Mouse (Mus musculus) kidney, embryonic 14.5 days (tissue): ENCODE data around the gene Clip2. TPM values are rescaled to one million over a fixed set of nuclear protein-coding genes. Genes with fewer than 3 reads are reported as not detected.

Source experiments
- ATAC-seq: fragments of 200-750 bp; cut with Nextera tagmentation; 2 replicates; pipeline ENCODE4 v1.8.0; 2017; ENCODE audit warnings: moderate number of reproducible peaks, mild to moderate bottlenecking, moderate TSS enrichment, moderate library complexity; ENCODE audit not compliant: low FRiP score, low TSS enrichment
- H3K27ac ChIP-seq: fragments of 300-500 bp; sonication (generic); 2 replicates; pipeline ENCODE4 v1.5.1; 2014; ENCODE audit warnings: low read depth, mild to moderate bottlenecking, low read length, moderate library complexity, mixed read lengths
- H3K27me3 ChIP-seq: fragments of 300-500 bp; sonication (generic); 2 replicates; pipeline ENCODE4 v1.6.1; 2014; ENCODE audit warnings: mild to moderate bottlenecking, low read length; ENCODE audit not compliant: control insufficient read depth, insufficient read depth
- H3K36me3 ChIP-seq: fragments of 300-500 bp; sonication (generic); 2 replicates; pipeline ENCODE4 v1.6.1; 2014; ENCODE audit warnings: low read length, mixed read lengths; ENCODE audit not compliant: control insufficient read depth, insufficient read depth
- H3K4me1 ChIP-seq: fragments of 300-500 bp; sonication (generic); 2 replicates; pipeline ENCODE4 v1.6.1; 2014; ENCODE audit warnings: low read length, mixed read lengths; ENCODE audit not compliant: control insufficient read depth, insufficient read depth
- H3K4me2 ChIP-seq: fragments of 300-500 bp; sonication (generic); replicated peaks from 2 replicates; pipeline ENCODE4 v1.6.1; 2014; ENCODE audit warnings: low read depth, mild to moderate bottlenecking, low read length
- H3K4me3 ChIP-seq: fragments of 300-500 bp; sonication (generic); 2 replicates; pipeline ENCODE4 v1.5.1; 2014; ENCODE audit warnings: mild to moderate bottlenecking, low read length
- H3K9ac ChIP-seq: fragments of 300-500 bp; sonication (generic); 2 replicates; pipeline ENCODE4 v1.6.1; 2014; ENCODE audit warnings: low read depth, mild to moderate bottlenecking, low read length, moderate library complexity
- H3K9me3 ChIP-seq: fragments of 300-500 bp; sonication (generic); 2 replicates; pipeline ENCODE4 v1.6.1; 2016; ENCODE audit warnings: low read length; ENCODE audit not compliant: control insufficient read depth
- WGBS: fragments of 180-500 bp; shearing (Covaris S2); extraction: QIAGEN DNeasy Blood & Tissue Kit; methylation state at CpG from one replicate; pipeline ENCODE4 v1.1.7; 2014; 5-methylcytosine and 5-hydroxymethylcytosine counted together
- polyA plus RNA-seq: library from polyadenylated mRNA; unstranded; fragments of >200 nt; fragmentation: Nextera tagmentation; extraction: Ambion mirVana; gene quantifications from 2 replicates; pipeline ENCODE4 v1.2.1, GENCODE M21; 2014

Gene Clip2
- polyA plus RNA-seq, 1 experiment from 2014 or later = 4.4 TPM

DNA sequence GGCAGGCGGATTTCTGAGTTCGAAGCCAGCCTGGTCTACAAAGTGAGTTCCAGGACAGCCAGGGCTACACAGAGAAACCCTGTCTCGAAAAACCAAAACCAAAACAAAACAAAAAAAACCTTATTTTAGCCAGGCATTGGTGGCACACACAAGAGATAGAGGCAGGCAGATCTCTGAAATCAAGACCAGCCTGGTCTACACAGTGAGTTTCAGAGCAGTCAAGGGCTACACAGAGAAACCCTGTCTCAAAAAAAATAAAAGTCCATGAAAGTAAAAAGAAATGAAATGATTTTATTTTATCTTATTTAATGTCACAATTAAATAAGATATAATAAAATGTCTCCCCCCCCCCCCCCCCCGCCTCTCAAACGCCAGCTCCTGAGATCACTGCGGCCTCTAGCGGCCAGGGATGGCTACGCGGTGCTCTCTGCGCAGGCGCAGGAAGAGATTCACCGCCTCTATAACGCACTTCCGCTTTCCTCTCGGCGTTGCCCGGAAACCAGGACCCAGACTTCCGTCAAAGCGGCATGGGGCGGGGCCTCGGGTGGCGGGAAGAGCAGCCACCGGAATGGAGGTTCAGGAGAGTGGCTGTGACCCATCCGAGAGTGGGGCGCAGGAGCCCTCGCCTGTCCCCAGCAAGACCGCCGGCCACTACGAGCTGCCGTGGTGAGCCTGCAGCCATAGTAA lies 30.1 kb upstream of the Clip2 start:
- Histone ChIP-seq H3K27ac (no peak overlapping the region), H3K4me1 (0 out of 2 replicates have a peak, but pooled peaks cover 7% of the 10 kb centered on the region), H3K9ac (peak overlapping the region; percentile 74), H3K36me3 (peaks cover 8% of the 10 kb centered on the region; the same call in 1 of the 2 replicates), H3K9me3 (no peaks in the 10 kb centered on the region), H3K27me3 (no peaks in the 10 kb centered on the region), H3K4me2 (peak overlapping the region; percentile 89), H3K4me3 (peak overlapping the region; percentile 70)
- ATAC-seq = peak; percentile 97
- WGBS = 7% methylated on average over 30 of the region's 30 CpGs

DNA sequence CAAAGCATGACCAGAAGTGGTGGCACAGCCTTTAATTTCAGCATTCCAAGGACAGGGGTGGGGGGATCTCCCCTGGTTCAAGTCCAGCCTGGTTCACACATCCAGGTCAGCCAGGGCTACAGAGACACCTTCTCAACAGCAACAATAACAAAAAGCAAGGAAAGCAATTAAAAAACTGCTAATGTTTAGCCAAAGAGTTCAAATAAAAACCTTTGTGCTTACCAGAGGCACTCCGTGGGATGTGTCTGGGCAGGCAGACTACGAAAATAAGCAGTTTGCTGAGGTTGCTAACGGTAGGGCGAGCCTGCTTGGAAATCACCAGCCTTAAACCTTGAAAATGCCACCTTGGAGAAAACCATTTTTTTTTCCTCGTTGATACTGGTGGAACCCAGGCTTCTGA lies 28.9 kb upstream of the Clip2 start, which contains the start of gene Rfc2:
Gene Rfc2, plus strand, starts transcription at position 221 of the 400 bp plus-strand sequence.
- no peak within 1 kb of the TSS for H3K4me2 ChIP-seq
- H3K4me3 ChIP-seq = no peak within 1 kb of the TSS
- H3K4me1 ChIP-seq = 0 out of 2 replicates have a peak, but pooled peaks cover 7% of the 10 kb centered on the region
- H3K36me3 ChIP-seq = no peaks in the 10 kb centered on the region
- ATAC-seq = no peak
- H3K9ac ChIP-seq = no peak within 1 kb of the TSS
- 68% methylated on average over 5 of the region's 5 CpGs for WGBS
- H3K9me3 ChIP-seq = no peaks in the 10 kb centered on the region
- no peak within 1 kb of the TSS for H3K27ac ChIP-seq
- no peaks in the 10 kb centered on the region for H3K27me3 ChIP-seq

DNA sequence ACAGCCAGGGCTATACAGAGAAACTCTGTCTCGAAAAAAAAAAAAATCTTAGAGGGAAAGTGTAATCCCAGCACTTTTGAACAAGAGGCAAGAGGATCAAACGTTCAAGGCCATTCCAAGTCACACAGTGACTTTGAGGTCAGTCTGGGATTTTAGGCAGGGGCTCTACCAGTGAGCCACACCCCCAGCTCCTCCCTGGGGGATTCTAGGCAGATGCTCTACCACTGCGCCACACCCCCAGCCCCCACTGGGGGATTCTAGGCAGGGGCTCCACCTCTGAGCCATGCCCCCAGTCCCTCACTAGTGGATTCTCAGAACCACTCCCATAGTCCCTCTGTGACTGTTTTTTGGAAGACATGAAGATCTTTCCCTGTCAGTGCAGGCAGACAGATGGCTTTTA lies 26.9 kb upstream of the Clip2 start:
- no peaks in the 10 kb centered on the region for H3K36me3 ChIP-seq
- ATAC-seq = no peak

DNA sequence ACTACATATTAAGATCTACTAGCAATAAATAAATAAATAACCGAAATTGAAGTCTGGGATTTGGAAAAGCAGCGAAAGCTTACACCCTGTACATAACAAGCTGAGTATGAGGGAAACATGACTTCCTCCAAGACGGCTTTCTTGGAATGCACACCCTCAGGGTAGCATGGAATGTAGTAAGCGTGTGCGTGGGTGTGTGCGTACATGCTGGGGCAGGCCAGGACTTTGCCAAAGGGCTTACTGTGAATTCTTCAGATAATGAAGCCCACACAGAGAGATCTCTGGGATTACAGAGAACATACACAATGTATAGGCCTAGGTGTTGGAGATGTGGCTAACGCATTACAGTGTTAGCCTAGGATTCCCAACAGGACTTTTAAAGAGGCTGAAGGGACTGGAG lies 25.3 kb upstream of the Clip2 start:
- Histone ChIP-seq H3K36me3 (no peaks in the 10 kb centered on the region), H3K4me3 (no peak overlapping the region), H3K27ac (no peak overlapping the region), H3K27me3 (no peaks in the 10 kb centered on the region), H3K9me3 (no peaks in the 10 kb centered on the region), H3K4me1 (peaks cover 2% of the 10 kb centered on the region; the same call in 1 of the 2 replicates), H3K4me2 (no peak overlapping the region), H3K9ac (no peak overlapping the region)
- 84% methylated on average over 7 of the region's 7 CpGs for WGBS
- no peak for ATAC-seq

More for the DNA sequence above, 26.9 kb upstream of the Clip2 start:
- H3K9ac ChIP-seq = no peak overlapping the region
- H3K9me3 ChIP-seq = no peaks in the 10 kb centered on the region
- no peaks in the 10 kb centered on the region for H3K27me3 ChIP-seq
- H3K4me3 ChIP-seq = no peak overlapping the region
- no peak overlapping the region for H3K27ac ChIP-seq
- WGBS = 65% methylated on average over 3 of the region's 3 CpGs
- 0 out of 2 replicates have a peak, but pooled peaks cover 7% of the 10 kb centered on the region for H3K4me1 ChIP-seq
- H3K4me2 ChIP-seq = no peak overlapping the region

DNA sequence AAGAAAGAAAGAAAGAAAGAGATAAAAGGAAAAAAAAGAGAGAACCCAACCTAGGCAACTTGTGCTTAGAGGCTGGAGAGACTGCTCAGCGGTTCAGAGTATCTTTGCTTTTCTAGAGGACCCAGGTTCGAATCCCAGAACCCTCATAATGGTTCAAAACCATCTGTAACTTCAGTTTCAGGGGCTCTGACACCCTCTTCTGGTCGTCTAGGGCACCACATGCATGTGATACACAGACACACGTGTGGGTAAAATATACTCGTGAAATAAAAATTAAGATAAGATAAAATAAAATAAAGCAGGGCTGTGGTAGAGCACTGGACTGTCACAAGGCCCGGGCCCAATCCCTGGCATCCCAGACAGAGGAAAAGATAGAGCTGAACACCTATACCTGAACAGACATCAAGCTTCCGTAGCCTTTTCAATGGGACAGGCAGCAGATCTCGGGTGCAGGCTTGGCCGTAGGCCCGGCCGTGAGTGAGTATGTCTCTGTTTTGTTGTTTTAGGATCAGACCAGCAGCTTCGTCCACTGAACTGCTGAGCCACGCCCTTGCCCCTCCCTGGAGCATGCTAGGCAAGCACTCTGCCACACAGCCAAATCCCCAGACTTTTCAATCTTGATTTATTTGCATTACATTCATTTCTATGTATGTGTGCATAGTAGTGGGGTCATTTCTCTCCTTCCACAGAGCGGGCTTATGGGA lies 24.4 kb upstream of the Clip2 start:
- peaks cover 5% of the 10 kb centered on the region; the same call in 1 of the 2 replicates for H3K4me1 ChIP-seq
- H3K36me3 ChIP-seq = no peaks in the 10 kb centered on the region
- no peaks in the 10 kb centered on the region for H3K9me3 ChIP-seq
- ATAC-seq = no peak
- H3K27ac ChIP-seq = no peak overlapping the region
- H3K9ac ChIP-seq = no peak overlapping the region
- no peaks in the 10 kb centered on the region for H3K27me3 ChIP-seq
- 76% methylated on average over 14 of the region's 14 CpGs for WGBS
- no peak overlapping the region for H3K4me3 ChIP-seq
- no peak overlapping the region for H3K4me2 ChIP-seq

DNA sequence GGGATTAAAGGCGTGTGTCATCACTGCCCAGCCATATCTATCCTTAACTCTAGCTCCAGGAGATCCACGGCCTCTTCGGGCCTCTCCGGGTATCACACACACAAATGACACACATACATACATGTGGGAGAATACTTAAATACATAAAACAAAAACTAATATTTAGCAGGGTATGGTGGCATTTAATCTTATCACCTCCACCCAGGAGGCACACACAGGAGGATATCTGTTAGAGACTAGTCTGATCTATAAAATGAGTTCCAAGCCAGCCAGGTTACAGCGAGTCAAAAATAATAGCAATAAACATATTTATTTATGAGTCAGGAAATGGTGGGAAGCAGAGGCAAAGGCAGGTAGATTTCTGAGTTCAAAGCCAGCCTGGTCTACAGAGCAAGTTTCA lies 23.6 kb upstream of the Clip2 start:
- 97% methylated on average over 5 of the region's 5 CpGs for WGBS
- H3K27me3 ChIP-seq = no peaks in the 10 kb centered on the region
- H3K36me3 ChIP-seq = no peaks in the 10 kb centered on the region
- H3K4me1 ChIP-seq = peaks cover 5% of the 10 kb centered on the region; the same call in 1 of the 2 replicates
- H3K9me3 ChIP-seq = no peaks in the 10 kb centered on the region
- H3K27ac ChIP-seq = no peak overlapping the region
- no peak for ATAC-seq
- H3K4me3 ChIP-seq = no peak overlapping the region
- no peak overlapping the region for H3K4me2 ChIP-seq
- H3K9ac ChIP-seq = no peak overlapping the region

DNA sequence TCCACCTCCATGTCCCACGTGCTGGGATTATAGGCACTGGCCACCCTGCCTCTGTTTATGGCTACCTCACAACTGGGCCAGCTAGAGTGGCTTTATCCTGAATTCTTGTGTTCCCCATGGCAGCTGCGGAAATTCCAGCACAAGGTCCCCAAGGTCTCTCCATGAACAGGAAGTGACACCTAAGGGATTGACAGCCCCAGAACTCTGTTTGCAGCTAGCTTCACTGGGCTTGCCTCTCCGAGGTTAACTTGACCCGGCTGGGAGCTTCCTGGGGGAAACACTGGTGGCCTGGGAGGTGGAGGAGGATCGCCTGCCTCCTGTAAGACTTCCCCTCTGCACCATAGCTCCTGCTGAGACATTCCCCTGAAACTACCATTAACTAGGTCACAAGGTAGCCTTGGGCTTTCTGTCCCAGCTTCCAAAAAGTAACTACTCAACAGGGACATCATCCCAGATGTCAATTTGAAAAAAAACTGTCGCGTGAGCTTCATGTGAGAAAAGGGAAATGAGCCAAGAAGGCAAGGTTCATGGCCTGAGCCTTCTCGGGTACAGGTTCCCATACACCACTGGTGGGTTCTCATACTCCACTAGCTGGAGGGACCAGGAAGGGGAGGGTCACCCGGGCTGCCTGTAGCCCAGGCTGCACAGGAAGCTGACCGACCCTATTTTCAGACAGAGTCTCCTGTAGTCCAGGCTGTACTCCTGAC lies 20.4 kb upstream of the Clip2 start:
- H3K27ac ChIP-seq = peak overlapping the region; percentile 75
- peaks cover 20% of the 10 kb centered on the region for H3K4me1 ChIP-seq
- whole genome bisulfite sequencing = 32% methylated on average over 10 of the region's 10 CpGs
- peak overlapping the region; percentile 28; the same call in 1 of the 2 replicates for H3K9ac ChIP-seq
- no peaks in the 10 kb centered on the region for H3K36me3 ChIP-seq
- H3K4me3 ChIP-seq = peak overlapping the region; percentile 35
- peak overlapping the region; percentile 58 for H3K4me2 ChIP-seq
- H3K27me3 ChIP-seq = no peaks in the 10 kb centered on the region
- H3K9me3 ChIP-seq = no peaks in the 10 kb centered on the region
- peak; percentile 32; the same call in 1 of the 2 replicates for ATAC-seq

DNA sequence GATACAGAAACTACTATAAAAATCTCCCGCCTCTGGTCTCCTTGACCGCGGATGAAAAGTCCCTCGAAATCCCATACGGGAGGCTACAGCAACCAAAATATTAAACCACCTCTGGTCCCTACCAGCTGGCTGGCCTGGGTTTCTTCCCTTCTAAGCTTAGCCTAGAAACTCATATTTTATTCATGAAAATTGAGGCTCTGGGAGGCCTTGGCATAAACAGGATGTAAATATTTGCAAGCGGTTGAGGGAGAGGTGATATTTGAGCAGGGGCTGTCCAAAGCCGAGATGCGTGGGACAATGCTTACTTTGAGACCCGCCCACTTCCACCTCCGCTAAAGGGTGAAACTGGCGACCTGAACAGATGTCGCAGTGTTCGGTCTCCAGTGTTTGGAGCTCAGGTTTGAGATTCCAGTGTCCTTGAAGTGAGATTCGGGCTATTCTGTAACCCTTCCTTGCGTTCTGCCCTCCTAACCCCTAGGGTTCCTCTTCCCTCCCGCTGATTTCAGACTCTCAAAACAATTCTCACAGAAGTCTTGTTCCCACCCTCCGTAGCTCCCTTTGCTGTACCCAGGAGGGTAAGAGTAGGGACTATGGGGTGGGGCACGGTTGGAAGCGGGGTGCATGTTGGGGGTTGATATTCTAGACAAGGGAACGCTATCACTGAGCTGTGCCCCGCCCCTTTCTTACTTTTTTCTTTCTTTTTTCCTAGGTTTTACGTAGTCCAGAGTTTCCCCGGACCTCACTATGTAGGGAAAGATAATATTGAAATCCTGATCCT lies 19.7 kb upstream of the Clip2 start:
- Histone ChIP-seq H3K4me1 (peaks cover 20% of the 10 kb centered on the region), H3K4me3 (peak overlapping the region; percentile 35), H3K9me3 (no peaks in the 10 kb centered on the region), H3K27ac (peak overlapping the region; percentile 75), H3K36me3 (no peaks in the 10 kb centered on the region), H3K4me2 (peak overlapping the region; percentile 58), H3K27me3 (no peaks in the 10 kb centered on the region), H3K9ac (peak overlapping the region; percentile 28; the same call in 1 of the 2 replicates)
- ATAC-seq = peak; percentile 68
- WGBS = 1% methylated on average over 23 of the region's 23 CpGs
